Mouse (Mus musculus) embryonic facial prominence, embryonic 13.5 days (tissue): ENCODE measurements around the gene Abcc12. TPM values are rescaled to one million over a fixed set of nuclear protein-coding genes. Genes with fewer than 3 reads are reported as not detected.

ENCODE experiments used
- ATAC-seq: fragments of 200-750 bp; cut with Nextera tagmentation; 2 replicates; pipeline ENCODE4 v1.8.0; 2017; ENCODE audit warnings: low read depth; ENCODE audit not compliant: insufficient number of reproducible peaks, insufficient read depth, low FRiP score, low TSS enrichment
- H3K27ac ChIP-seq: fragments of 300-500 bp; sonication (generic); 2 replicates; pipeline ENCODE4 v1.5.1; 2015; ENCODE audit warnings: moderate library complexity, mild to moderate bottlenecking, inconsistent platforms
- H3K27me3 ChIP-seq: fragments of 300-500 bp; sonication (generic); 2 replicates; pipeline ENCODE4 v1.6.1; 2015; ENCODE audit warnings: mild to moderate bottlenecking, inconsistent platforms
- H3K36me3 ChIP-seq: fragments of 300-500 bp; sonication (generic); 2 replicates; pipeline ENCODE4 v1.6.1; 2015; ENCODE audit warnings: mild to moderate bottlenecking, inconsistent platforms
- H3K4me1 ChIP-seq: fragments of 300-500 bp; sonication (generic); 2 replicates; pipeline ENCODE4 v1.6.1; 2015; ENCODE audit warnings: inconsistent platforms
- H3K4me2 ChIP-seq: fragments of 300-500 bp; sonication (generic); 2 replicates; pipeline ENCODE4 v1.6.1; 2015; ENCODE audit warnings: moderate library complexity, mild to moderate bottlenecking, inconsistent platforms
- H3K4me3 ChIP-seq: fragments of 300-500 bp; sonication (generic); 2 replicates; pipeline ENCODE4 v1.5.1; 2015; ENCODE audit warnings: mild to moderate bottlenecking, inconsistent platforms
- H3K9ac ChIP-seq: fragments of 300-500 bp; sonication (generic); 2 replicates; pipeline ENCODE4 v1.6.1; 2015; ENCODE audit warnings: mild to moderate bottlenecking, inconsistent platforms
- H3K9me3 ChIP-seq: fragments of 300-500 bp; sonication (generic); 2 replicates; pipeline ENCODE4 v1.6.1; 2016; ENCODE audit warnings: inconsistent platforms
- WGBS: fragments of 180-500 bp; shearing (Covaris S2); methylation state at CpG from one replicate; pipeline ENCODE4 v1.1.7; 2015; ENCODE audit warnings: mixed read lengths; 5-methylcytosine and 5-hydroxymethylcytosine counted together
- polyA plus RNA-seq: library from polyadenylated mRNA; unstranded; fragments of >200 nt; fragmentation: Nextera tagmentation; extraction: Ambion mirVana; gene quantifications from 2 replicates; pipeline ENCODE4 v1.2.1, GENCODE M21; 2015

Abcc12 gene
- polyA plus RNA-seq, 1 experiment from 2014 or later = 0.10 TPM

- Histone ChIP-seq H3K9ac (no peak overlapping the region), H3K27me3 (no peaks in the 10 kb centered on the region), H3K4me1 (no peaks in the 10 kb centered on the region), H3K4me2 (no peak overlapping the region), H3K4me3 (no peak overlapping the region), H3K36me3 (no peaks in the 10 kb centered on the region), H3K9me3 (peaks cover 11% of the 10 kb centered on the region), H3K27ac (no peak overlapping the region)
- no peak for ATAC-seq
- WGBS = 79% methylated on average over 7 of the region's 7 CpGs
These were observed 79.1 kb downstream of the Abcc12 start for GRCm38 (mm10) chr8:86501341-86501740.

- H3K4me3 ChIP-seq = no peak overlapping the region
- no peak overlapping the region for H3K4me2 ChIP-seq
- H3K27me3 ChIP-seq = no peaks in the 10 kb centered on the region
- no peak overlapping the region for H3K27ac ChIP-seq
- H3K4me1 ChIP-seq = no peaks in the 10 kb centered on the region
- ATAC-seq = no peak
- H3K9me3 ChIP-seq = no peaks in the 10 kb centered on the region
- no peak overlapping the region for H3K9ac ChIP-seq
- H3K36me3 ChIP-seq = no peaks in the 10 kb centered on the region
- 88% methylated on average over 4 of the region's 4 CpGs for WGBS
These were observed 85.4 kb downstream of the Abcc12 start for GRCm38 (mm10) chr8:86495056-86495455.

- H3K27ac ChIP-seq = no peak overlapping the region
- WGBS = 76% methylated on average over 1 of the region's 1 CpGs
- H3K4me2 ChIP-seq = no peak overlapping the region
- no peaks in the 10 kb centered on the region for H3K4me1 ChIP-seq
- no peak overlapping the region for H3K4me3 ChIP-seq
- H3K9me3 ChIP-seq = no peaks in the 10 kb centered on the region
- no peaks in the 10 kb centered on the region for H3K27me3 ChIP-seq
- no peak overlapping the region for H3K9ac ChIP-seq
- no peaks in the 10 kb centered on the region for H3K36me3 ChIP-seq
- no peak for ATAC-seq
These were observed 86.6 kb downstream of the Abcc12 start for GRCm38 (mm10) chr8:86493841-86494240.

GRCm38 (mm10) chr8:86485411-86485810 lies 95.1 kb downstream of the Abcc12 start:
- Histone ChIP-seq H3K9me3 (no peaks in the 10 kb centered on the region), H3K27ac (no peak overlapping the region), H3K27me3 (no peaks in the 10 kb centered on the region), H3K4me1 (no peaks in the 10 kb centered on the region), H3K4me2 (no peak overlapping the region), H3K36me3 (no peaks in the 10 kb centered on the region), H3K9ac (no peak overlapping the region), H3K4me3 (no peak overlapping the region)
- WGBS = 95% methylated on average over 6 of the region's 6 CpGs
- no peak for ATAC-seq

- Histone ChIP-seq H3K9me3 (no peaks in the 10 kb centered on the region), H3K27ac (no peak overlapping the region), H3K9ac (no peak overlapping the region), H3K4me1 (no peaks in the 10 kb centered on the region), H3K4me3 (no peak overlapping the region), H3K4me2 (no peak overlapping the region), H3K36me3 (no peaks in the 10 kb centered on the region), H3K27me3 (no peaks in the 10 kb centered on the region)
- ATAC-seq = no peak
These were observed 96.2 kb downstream of the Abcc12 start for GRCm38 (mm10) chr8:86484244-86484643.

- ATAC-seq = no peak
- Histone ChIP-seq H3K27ac (no peak overlapping the region), H3K9ac (no peak overlapping the region), H3K4me3 (no peak overlapping the region), H3K27me3 (no peaks in the 10 kb centered on the region), H3K36me3 (no peaks in the 10 kb centered on the region), H3K9me3 (no peaks in the 10 kb centered on the region), H3K4me1 (no peaks in the 10 kb centered on the region), H3K4me2 (no peak overlapping the region)
- WGBS = 84% methylated on average over 1 of the region's 1 CpGs
These were observed 98.4 kb downstream of the Abcc12 start for GRCm38 (mm10) chr8:86482116-86482515.

- Histone ChIP-seq H3K27me3 (no peaks in the 10 kb centered on the region), H3K9me3 (no peaks in the 10 kb centered on the region), H3K36me3 (no peaks in the 10 kb centered on the region), H3K9ac (no peak overlapping the region), H3K4me2 (no peak overlapping the region), H3K27ac (no peak overlapping the region), H3K4me3 (no peak overlapping the region), H3K4me1 (no peaks in the 10 kb centered on the region)
- 61% methylated on average over 9 of the region's 9 CpGs for WGBS
- no peak for ATAC-seq
These were observed 104.6 kb downstream of the Abcc12 start for GRCm38 (mm10) chr8:86475711-86476438.

GRCm38 (mm10) chr8:86474461-86474860 lies 106.0 kb downstream of the Abcc12 start:
- Histone ChIP-seq H3K4me1 (no peaks in the 10 kb centered on the region), H3K4me2 (no peak overlapping the region), H3K9me3 (no peaks in the 10 kb centered on the region), H3K4me3 (no peak overlapping the region), H3K9ac (no peak overlapping the region), H3K27me3 (no peaks in the 10 kb centered on the region), H3K27ac (no peak overlapping the region), H3K36me3 (no peaks in the 10 kb centered on the region)
- ATAC-seq = no peak
- 93% methylated on average over 4 of the region's 4 CpGs for WGBS

- Histone ChIP-seq H3K9me3 (no peaks in the 10 kb centered on the region), H3K9ac (no peak overlapping the region), H3K27ac (no peak overlapping the region), H3K4me3 (no peak overlapping the region), H3K4me2 (no peak overlapping the region), H3K4me1 (no peaks in the 10 kb centered on the region), H3K27me3 (no peaks in the 10 kb centered on the region), H3K36me3 (no peaks in the 10 kb centered on the region)
- no peak for ATAC-seq
- 49% methylated on average over 6 of the region's 6 CpGs for WGBS
These were observed 107.4 kb downstream of the Abcc12 start for GRCm38 (mm10) chr8:86473121-86473520.

- Histone ChIP-seq H3K27me3 (no peaks in the 10 kb centered on the region), H3K9ac (no peak overlapping the region), H3K9me3 (no peaks in the 10 kb centered on the region), H3K4me2 (no peak overlapping the region), H3K4me3 (no peak overlapping the region), H3K4me1 (no peaks in the 10 kb centered on the region), H3K36me3 (no peaks in the 10 kb centered on the region), H3K27ac (no peak overlapping the region)
- no peak for ATAC-seq
- 89% methylated on average over 2 of the region's 2 CpGs for WGBS
These were observed 109.8 kb downstream of the Abcc12 start for GRCm38 (mm10) chr8:86470717-86471116.

GRCm38 (mm10) chr8:86463215-86463614 lies 117.3 kb downstream of the Abcc12 start:
- ATAC-seq = no peak
- Histone ChIP-seq H3K9me3 (no peaks in the 10 kb centered on the region), H3K36me3 (no peaks in the 10 kb centered on the region), H3K4me1 (no peaks in the 10 kb centered on the region), H3K9ac (no peak overlapping the region), H3K4me3 (no peak overlapping the region), H3K27me3 (no peaks in the 10 kb centered on the region), H3K4me2 (no peak overlapping the region), H3K27ac (no peak overlapping the region)
- 91% methylated on average over 2 of the region's 2 CpGs for WGBS

GRCm38 (mm10) chr8:86460372-86460771 lies 120.1 kb downstream of the Abcc12 start:
- 74% methylated on average over 5 of the region's 5 CpGs for WGBS
- Histone ChIP-seq H3K9ac (no peak overlapping the region), H3K27me3 (no peaks in the 10 kb centered on the region), H3K4me1 (no peaks in the 10 kb centered on the region), H3K9me3 (no peaks in the 10 kb centered on the region), H3K4me2 (no peak overlapping the region), H3K4me3 (no peak overlapping the region), H3K36me3 (no peaks in the 10 kb centered on the region), H3K27ac (no peak overlapping the region)
- no peak for ATAC-seq
